Mouse (Mus musculus) right cerebral cortex, postnatal 25 days (tissue): ENCODE data around the gene Clcn3.
"Not testable (repeated sequence)": the region's sequence is repeated elsewhere in the genome, so short reads cannot be mapped to it uniquely, and the experiment has no call there.

ENCODE experiments used
- DNase-seq: peaks from one replicate; pipeline ENCODE4 v3.0.0; 2022

The Clcn3 gene

GRCm38 (mm10) chr8:60982701-60983687 lies at the start of gene Clcn3:
Clcn3 (minus strand) TSS chr8:60983300.
- DNase-seq: peak; percentile 97

- DNase-seq: no peak
Observed at GRCm38 (mm10) chr8:60996468-60996867, 13.4 kb upstream of the Clcn3 start.

- DNase-seq: no peak
Observed at GRCm38 (mm10) chr8:60993639-60993986, 10.5 kb upstream of the Clcn3 start.

GRCm38 (mm10) chr8:60992910-60993638 lies 10.0 kb upstream of the Clcn3 start, which contains the start of gene Nek1:
Nek1 (plus strand) TSS chr8:60993195.
- DNase-seq: peak; percentile 98

- no peak for DNase-seq
Observed at GRCm38 (mm10) chr8:60992561-60992909, 9.4 kb upstream of the Clcn3 start.

- DNase-seq: not testable (repeated sequence)
Observed at GRCm38 (mm10) chr8:60984260-60985010, 1.3 kb upstream of the Clcn3 start.

- peak; percentile 42 for DNase-seq
Observed at GRCm38 (mm10) chr8:60983688-60984079, 584 bp upstream of the Clcn3 start.

GRCm38 (mm10) chr8:60981388-60981787 lies 1.7 kb downstream of the Clcn3 start:
- no peak for DNase-seq

GRCm38 (mm10) chr8:60978496-60978895 lies 4.6 kb downstream of the Clcn3 start:
- no peak for DNase-seq

GRCm38 (mm10) chr8:60976818-60977217 lies 6.3 kb downstream of the Clcn3 start:
- DNase-seq: no peak

GRCm38 (mm10) chr8:60974837-60975236 lies 8.3 kb downstream of the Clcn3 start:
- no peak for DNase-seq

- no peak for DNase-seq
Observed at GRCm38 (mm10) chr8:60973448-60973847, 9.7 kb downstream of the Clcn3 start.

GRCm38 (mm10) chr8:60971808-60972207 lies 11.3 kb downstream of the Clcn3 start:
- no peak for DNase-seq

GRCm38 (mm10) chr8:60969091-60969490 lies 14.0 kb downstream of the Clcn3 start:
- no peak for DNase-seq

GRCm38 (mm10) chr8:60965741-60966140 lies 17.4 kb downstream of the Clcn3 start:
- DNase-seq: no peak

- DNase-seq: no peak
Observed at GRCm38 (mm10) chr8:60965306-60965705, 17.8 kb downstream of the Clcn3 start.

- DNase-seq: no peak
Observed at GRCm38 (mm10) chr8:60964518-60964917, 18.6 kb downstream of the Clcn3 start.

GRCm38 (mm10) chr8:60963931-60964330 lies 19.2 kb downstream of the Clcn3 start:
- no peak for DNase-seq

- no peak for DNase-seq
Observed at GRCm38 (mm10) chr8:60962763-60963162, 20.3 kb downstream of the Clcn3 start.

GRCm38 (mm10) chr8:60956847-60957246 lies 26.3 kb downstream of the Clcn3 start:
- no peak for DNase-seq

- DNase-seq: peak; percentile 66
Observed at GRCm38 (mm10) chr8:60954281-60955014, 28.7 kb downstream of the Clcn3 start.

GRCm38 (mm10) chr8:60952803-60953202 lies 30.3 kb downstream of the Clcn3 start:
- DNase-seq: no peak
